Mouse (Mus musculus) WW6 (cell line): Measurements from ENCODE around the gene Mllt3.
A peak's percentile ranks its signal among the peaks of the same experiment; 100 is the strongest.

ENCODE experiments used
- DNase-seq: peaks from one replicate; pipeline ENCODE4 v3.0.0-alpha.2; 2013; ENCODE audit warnings: low read depth, low spot score

The Mllt3 gene

GRCm38 (mm10) chr4:87881583-87881982, 151.6 kb downstream of the Mllt3 start:
- no peak for DNase-seq

GRCm38 (mm10) chr4:87880297-87880696, 152.9 kb downstream of the Mllt3 start:
- DNase-seq: no peak

- no peak for DNase-seq
Observed at GRCm38 (mm10) chr4:87878701-87879100, 154.5 kb downstream of the Mllt3 start.

- DNase-seq: no peak
Observed at GRCm38 (mm10) chr4:87870563-87870962, 162.6 kb downstream of the Mllt3 start.

- no peak for DNase-seq
Observed at GRCm38 (mm10) chr4:87866564-87866963, 166.6 kb downstream of the Mllt3 start.

GRCm38 (mm10) chr4:87865848-87866247, 167.3 kb downstream of the Mllt3 start:
- no peak for DNase-seq

- DNase-seq: no peak
Observed at GRCm38 (mm10) chr4:87865041-87865440, 168.1 kb downstream of the Mllt3 start.

- DNase-seq: no peak
Observed at GRCm38 (mm10) chr4:87863212-87863611, 170.0 kb downstream of the Mllt3 start.

GRCm38 (mm10) chr4:87860723-87861122, 172.4 kb downstream of the Mllt3 start:
- DNase-seq: no peak

- DNase-seq: no peak
Observed at GRCm38 (mm10) chr4:87859148-87859547, 174.0 kb downstream of the Mllt3 start.

GRCm38 (mm10) chr4:87857982-87858381, 175.2 kb downstream of the Mllt3 start:
- no peak for DNase-seq

GRCm38 (mm10) chr4:87852461-87852860, 180.7 kb downstream of the Mllt3 start:
- no peak for DNase-seq

GRCm38 (mm10) chr4:87850051-87850450, 183.1 kb downstream of the Mllt3 start:
- no peak for DNase-seq

GRCm38 (mm10) chr4:87844668-87845210, 188.4 kb downstream of the Mllt3 start:
- DNase-seq: no peak

- DNase-seq: no peak
Observed at GRCm38 (mm10) chr4:87840210-87840910, 192.8 kb downstream of the Mllt3 start.

GRCm38 (mm10) chr4:87838716-87839115, 194.4 kb downstream of the Mllt3 start:
- no peak for DNase-seq

- DNase-seq: no peak
Observed at GRCm38 (mm10) chr4:87837471-87838361, 195.4 kb downstream of the Mllt3 start.

GRCm38 (mm10) chr4:87836257-87836656, 196.9 kb downstream of the Mllt3 start:
- no peak for DNase-seq

- no peak for DNase-seq
Observed at GRCm38 (mm10) chr4:87835191-87835590, 198.0 kb downstream of the Mllt3 start.

- DNase-seq: peak; percentile 22
Observed at GRCm38 (mm10) chr4:87834310-87834709, 198.9 kb downstream of the Mllt3 start.

- no peak for DNase-seq
Observed at GRCm38 (mm10) chr4:87830794-87831306, 202.3 kb downstream of the Mllt3 start.

GRCm38 (mm10) chr4:87829426-87830063, 203.6 kb downstream of the Mllt3 start:
- no peak for DNase-seq
